Mouse (Mus musculus): ENCODE measurements around the gene Senp2. TPM values are rescaled to one million over a fixed set of nuclear protein-coding genes. Genes with fewer than 3 reads are reported as not detected.

Senp2 gene
- polyA plus RNA-seq, 2 experiments = 42.6 to 43.7 TPM

GRCm38 (mm10) chr16:21996881-21997641, 12.2 kb upstream of the Senp2 start:
- H3K4me1 ChIP-seq (ENCODE audit: control insufficient read depth, insufficient read depth, low read length) = no peaks in the 10 kb centered on the region
- no peak overlapping the region for H3K4me3 ChIP-seq (replicated peaks; ENCODE audit: low read length)
- no peak overlapping the region for H3K27ac ChIP-seq (replicated peaks; ENCODE audit: low read depth, low read length)
- no peaks in the 10 kb centered on the region for H3K36me3 ChIP-seq (ENCODE audit: control insufficient read depth, insufficient read depth, low read length)
- H3K4me2 ChIP-seq (replicated peaks; ENCODE audit: low read depth, low read length, severe bottlenecking) = no peak overlapping the region
- ATAC-seq (ENCODE audit: low FRiP score, low read depth) (no peak), DNase-seq (ENCODE audit: low spot score) (no peak)
- no peak overlapping the region for H3K9ac ChIP-seq (ENCODE audit: low read depth, low read length, severe bottlenecking)
- no peak for TF ChIP-seq POLR2A (IDR thresholded peaks at IDR 0.05; ENCODE audit: borderline replicate concordance, extremely low read depth, insufficient read depth, insufficient read length)
- no peaks in the 10 kb centered on the region for H3K27me3 ChIP-seq (ENCODE audit: control insufficient read depth, insufficient read depth, low read length)
- 61% methylated on average over 5 of the region's 5 CpGs for WGBS
- H3K9me3 ChIP-seq (ENCODE audit: control insufficient read depth, low read length) = no peaks in the 10 kb centered on the region

GRCm38 (mm10) chr16:21998061-21998460, 11.2 kb upstream of the Senp2 start:
- WGBS = 72% methylated on average over 5 of the region's 5 CpGs
- TF ChIP-seq POLR2A (IDR thresholded peaks at IDR 0.05; ENCODE audit: borderline replicate concordance, extremely low read depth, insufficient read depth, insufficient read length) = no peak
- Histone ChIP-seq H3K4me2 (replicated peaks; ENCODE audit: low read depth, low read length, severe bottlenecking) (no peak overlapping the region), H3K4me1 (ENCODE audit: control insufficient read depth, insufficient read depth, low read length) (no peaks in the 10 kb centered on the region), H3K27me3 (ENCODE audit: control insufficient read depth, insufficient read depth, low read length) (no peaks in the 10 kb centered on the region), H3K4me3 (replicated peaks; ENCODE audit: low read length) (no peak overlapping the region), H3K9me3 (ENCODE audit: control insufficient read depth, low read length) (no peaks in the 10 kb centered on the region), H3K36me3 (ENCODE audit: control insufficient read depth, insufficient read depth, low read length) (no peaks in the 10 kb centered on the region), H3K9ac (ENCODE audit: low read depth, low read length, severe bottlenecking) (no peak overlapping the region), H3K27ac (replicated peaks; ENCODE audit: low read depth, low read length) (no peak overlapping the region)
- ATAC-seq (ENCODE audit: low FRiP score, low read depth) = no peak
- no peak for DNase-seq (ENCODE audit: low spot score)

GRCm38 (mm10) chr16:21999941-22000690, 9.2 kb upstream of the Senp2 start:
- no peak for DNase-seq (ENCODE audit: low spot score)
- no peak for TF ChIP-seq POLR2A (IDR thresholded peaks at IDR 0.05; ENCODE audit: borderline replicate concordance, extremely low read depth, insufficient read depth, insufficient read length)
- 80% methylated on average over 4 of the region's 4 CpGs for WGBS

GRCm38 (mm10) chr16:22001172-22001571, 8.1 kb upstream of the Senp2 start:
- Histone ChIP-seq H3K4me2 (replicated peaks; ENCODE audit: low read depth, low read length, severe bottlenecking) (no peak overlapping the region), H3K27me3 (ENCODE audit: control insufficient read depth, insufficient read depth, low read length) (no peaks in the 10 kb centered on the region), H3K4me3 (replicated peaks; ENCODE audit: low read length) (no peak overlapping the region), H3K9ac (ENCODE audit: low read depth, low read length, severe bottlenecking) (no peak overlapping the region), H3K27ac (replicated peaks; ENCODE audit: low read depth, low read length) (no peak overlapping the region), H3K36me3 (ENCODE audit: control insufficient read depth, insufficient read depth, low read length) (no peaks in the 10 kb centered on the region), H3K4me1 (ENCODE audit: control insufficient read depth, insufficient read depth, low read length) (no peaks in the 10 kb centered on the region), H3K9me3 (ENCODE audit: control insufficient read depth, low read length) (no peaks in the 10 kb centered on the region)
- ATAC-seq (ENCODE audit: low FRiP score, low read depth) (no peak), DNase-seq (ENCODE audit: low spot score) (no peak)
- no peak for TF ChIP-seq POLR2A (IDR thresholded peaks at IDR 0.05; ENCODE audit: borderline replicate concordance, extremely low read depth, insufficient read depth, insufficient read length)
- WGBS = 61% methylated on average over 4 of the region's 4 CpGs

More at GRCm38 (mm10) chr16:21999941-22000690, 9.2 kb upstream of the Senp2 start:
- Histone ChIP-seq H3K9me3 (ENCODE audit: control insufficient read depth, low read length) (no peaks in the 10 kb centered on the region), H3K27ac (replicated peaks; ENCODE audit: low read depth, low read length) (no peak overlapping the region), H3K4me3 (replicated peaks; ENCODE audit: low read length) (no peak overlapping the region), H3K36me3 (ENCODE audit: control insufficient read depth, insufficient read depth, low read length) (no peaks in the 10 kb centered on the region), H3K9ac (ENCODE audit: low read depth, low read length, severe bottlenecking) (no peak overlapping the region), H3K4me1 (ENCODE audit: control insufficient read depth, insufficient read depth, low read length) (no peaks in the 10 kb centered on the region), H3K4me2 (replicated peaks; ENCODE audit: low read depth, low read length, severe bottlenecking) (no peak overlapping the region), H3K27me3 (ENCODE audit: control insufficient read depth, insufficient read depth, low read length) (no peaks in the 10 kb centered on the region)
- no peak for ATAC-seq (ENCODE audit: low FRiP score, low read depth)

GRCm38 (mm10) chr16:22001606-22002005, 7.7 kb upstream of the Senp2 start:
- Histone ChIP-seq H3K9me3 (ENCODE audit: control insufficient read depth, low read length) (no peaks in the 10 kb centered on the region), H3K27ac (replicated peaks; ENCODE audit: low read depth, low read length) (no peak overlapping the region), H3K4me1 (ENCODE audit: control insufficient read depth, insufficient read depth, low read length) (no peaks in the 10 kb centered on the region), H3K4me3 (replicated peaks; ENCODE audit: low read length) (no peak overlapping the region), H3K4me2 (replicated peaks; ENCODE audit: low read depth, low read length, severe bottlenecking) (no peak overlapping the region), H3K27me3 (ENCODE audit: control insufficient read depth, insufficient read depth, low read length) (no peaks in the 10 kb centered on the region), H3K9ac (ENCODE audit: low read depth, low read length, severe bottlenecking) (no peak overlapping the region), H3K36me3 (ENCODE audit: control insufficient read depth, insufficient read depth, low read length) (no peaks in the 10 kb centered on the region)
- DNase-seq (ENCODE audit: low spot score) = no peak
- TF ChIP-seq POLR2A (IDR thresholded peaks at IDR 0.05; ENCODE audit: borderline replicate concordance, extremely low read depth, insufficient read depth, insufficient read length) = no peak
- 45% methylated on average over 3 of the region's 3 CpGs for WGBS
- no peak for ATAC-seq (ENCODE audit: low FRiP score, low read depth)
